Mouse (Mus musculus) hindbrain, embryonic 15.5 days (tissue): ENCODE measurements at regions not wholly inside any gene's neighbourhood (a gene's known extent, or its start where the extent isn't known, plus 50 kb on each side); places are given as distances from the start of the nearest gene placed in this dataset.

Experiments
- ATAC-seq: fragments of 200-750 bp; cut with Nextera tagmentation; 2 replicates; pipeline ENCODE4 v1.8.0; 2017; ENCODE audit warnings: low read depth, moderate number of reproducible peaks, moderate TSS enrichment; ENCODE audit not compliant: low FRiP score
- H3K27ac ChIP-seq: fragments of 300-500 bp; sonication (generic); replicated peaks from 2 replicates; pipeline ENCODE4 v1.5.1; 2015; ENCODE audit warnings: mild to moderate bottlenecking, inconsistent platforms
- H3K27me3 ChIP-seq: fragments of 300-500 bp; sonication (generic); 2 replicates; pipeline ENCODE4 v1.6.1; 2015; ENCODE audit warnings: control low read depth, inconsistent platforms
- H3K36me3 ChIP-seq: fragments of 300-500 bp; sonication (generic); 2 replicates; pipeline ENCODE4 v1.6.1; 2015; ENCODE audit warnings: control low read depth, inconsistent platforms
- H3K4me1 ChIP-seq: fragments of 300-500 bp; sonication (generic); replicated peaks from 2 replicates; pipeline ENCODE4 v1.6.1; 2015; ENCODE audit warnings: control low read depth, inconsistent platforms
- H3K4me2 ChIP-seq: fragments of 300-500 bp; sonication (generic); 2 replicates; pipeline ENCODE4 v1.6.1; 2015; ENCODE audit warnings: moderate library complexity, mild to moderate bottlenecking, inconsistent platforms
- H3K4me3 ChIP-seq: fragments of 300-500 bp; sonication (generic); 2 replicates; pipeline ENCODE4 v1.5.1; 2015; ENCODE audit warnings: mild to moderate bottlenecking, inconsistent platforms
- H3K9ac ChIP-seq: fragments of 300-500 bp; sonication (generic); 2 replicates; pipeline ENCODE4 v1.6.1; 2015; ENCODE audit warnings: inconsistent platforms
- H3K9me3 ChIP-seq: fragments of 300-500 bp; sonication (generic); 2 replicates; pipeline ENCODE4 v1.6.1; 2016; ENCODE audit warnings: control low read depth, inconsistent platforms
- WGBS: fragments of 180-500 bp; shearing (Covaris S2); methylation state at CpG from one replicate; pipeline ENCODE4 v1.1.7; 2015; 5-methylcytosine and 5-hydroxymethylcytosine counted together

DNA sequence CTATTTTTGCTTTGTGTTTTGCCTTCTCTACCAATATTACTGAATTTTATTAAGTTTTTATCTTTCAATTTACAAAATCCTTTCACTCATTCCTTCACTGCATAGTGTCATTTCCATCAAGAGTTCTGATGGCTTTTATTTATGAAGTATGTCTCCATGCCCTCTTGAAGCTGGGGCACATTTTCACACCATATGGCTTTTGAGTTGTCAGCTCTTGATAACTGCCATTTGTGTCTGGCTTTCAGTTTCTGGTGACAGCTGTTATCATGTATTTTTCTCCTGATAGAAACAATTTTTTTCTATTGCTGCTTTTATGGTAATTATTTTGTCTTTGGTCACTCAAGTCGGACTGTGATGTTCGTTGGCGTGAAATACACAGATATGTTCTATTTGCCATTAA, 756.5 kb downstream of the Fat4 start:
- H3K4me1 ChIP-seq: no peaks in the 10 kb centered on the region; the same call in 1 of the 2 replicates
- no peak overlapping the region for H3K27ac ChIP-seq
- ATAC-seq: no peak
- no peak overlapping the region for H3K4me2 ChIP-seq
- no peak overlapping the region for H3K9ac ChIP-seq
- H3K36me3 ChIP-seq: no peaks in the 10 kb centered on the region
- 80% methylated on average over 3 of the region's 3 CpGs for WGBS
- no peaks in the 10 kb centered on the region for H3K27me3 ChIP-seq
- H3K4me3 ChIP-seq: no peak overlapping the region
- no peaks in the 10 kb centered on the region for H3K9me3 ChIP-seq

DNA sequence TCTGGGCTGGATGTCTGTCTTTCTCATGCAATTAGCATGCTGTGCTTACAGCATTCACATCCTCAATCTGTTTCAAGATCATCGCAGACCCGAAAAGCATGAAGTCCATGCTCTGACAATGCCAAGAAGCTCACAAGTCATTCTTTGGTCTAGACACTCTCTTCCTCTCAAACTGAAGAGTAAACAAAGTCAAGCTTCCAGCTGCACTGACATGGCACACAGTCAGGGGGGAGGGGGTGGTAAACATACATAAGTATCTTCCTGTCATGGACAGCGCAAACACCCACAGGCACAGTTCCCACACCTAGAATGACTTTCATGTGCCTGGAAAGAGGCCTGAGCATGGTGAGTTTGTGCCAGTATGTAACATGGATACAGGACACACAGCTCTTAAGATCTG, 780.1 kb downstream of the Fat4 start:
- WGBS: 79% methylated on average over 3 of the region's 3 CpGs
- H3K27ac ChIP-seq: no peak overlapping the region
- H3K9ac ChIP-seq: no peak overlapping the region
- no peak overlapping the region for H3K4me3 ChIP-seq
- ATAC-seq: no peak
- H3K9me3 ChIP-seq: no peaks in the 10 kb centered on the region
- no peaks in the 10 kb centered on the region for H3K27me3 ChIP-seq
- H3K4me2 ChIP-seq: no peak overlapping the region
- H3K36me3 ChIP-seq: no peaks in the 10 kb centered on the region
- H3K4me1 ChIP-seq: no peaks in the 10 kb centered on the region

DNA sequence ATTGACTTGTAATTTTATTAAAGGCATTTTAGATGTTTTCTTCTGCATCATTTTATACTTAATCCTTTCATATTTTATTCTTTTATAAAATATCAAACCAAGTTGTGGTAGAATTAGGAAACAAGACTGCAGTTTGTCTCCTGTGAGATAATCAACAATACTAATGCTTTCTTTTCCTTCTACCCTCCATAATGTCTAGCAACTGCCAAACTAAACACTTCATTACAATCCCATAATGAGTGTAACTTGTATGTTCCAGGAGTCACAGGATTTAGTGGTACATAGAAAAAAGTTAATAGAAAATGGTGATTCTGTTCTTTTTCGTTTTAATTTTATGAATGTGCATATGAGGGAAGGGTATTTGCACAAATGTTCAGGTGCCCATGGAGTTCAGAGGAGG, 782.4 kb downstream of the Fat4 start:
- no peak for ATAC-seq
- 79% methylated on average over 1 of the region's 1 CpGs for WGBS

DNA sequence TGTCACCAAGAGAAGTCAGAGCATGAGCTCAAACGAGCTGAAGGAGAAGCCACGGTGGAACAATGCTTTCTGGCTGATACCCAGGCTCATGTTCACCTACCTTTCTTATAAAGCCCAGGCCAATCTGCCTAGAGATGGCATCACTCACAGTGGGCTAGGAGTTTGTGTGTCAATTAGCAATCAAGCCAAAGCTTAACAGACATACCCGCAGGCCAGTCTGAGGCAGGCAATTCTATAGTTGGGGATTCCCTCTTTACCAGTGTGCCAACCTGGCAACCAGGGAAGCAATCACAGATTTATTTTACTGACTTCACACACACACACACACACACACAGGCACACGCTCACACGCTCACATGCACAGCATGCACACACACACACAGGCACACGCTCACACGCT, 787.3 kb downstream of the Fat4 start:
- 88% methylated on average over 7 of the region's 7 CpGs for WGBS
- no peaks in the 10 kb centered on the region for H3K9me3 ChIP-seq
- H3K27me3 ChIP-seq: no peaks in the 10 kb centered on the region
- no peak overlapping the region for H3K4me3 ChIP-seq
- no peak overlapping the region for H3K27ac ChIP-seq
- H3K36me3 ChIP-seq: no peaks in the 10 kb centered on the region
- no peak overlapping the region for H3K9ac ChIP-seq
- no peaks in the 10 kb centered on the region for H3K4me1 ChIP-seq
- no peak for ATAC-seq
- H3K4me2 ChIP-seq: no peak overlapping the region

More for the DNA sequence above, 782.4 kb downstream of the Fat4 start:
- no peak overlapping the region for H3K4me2 ChIP-seq
- H3K4me3 ChIP-seq: no peak overlapping the region
- H3K9ac ChIP-seq: no peak overlapping the region
- no peaks in the 10 kb centered on the region for H3K36me3 ChIP-seq
- H3K9me3 ChIP-seq: no peaks in the 10 kb centered on the region
- no peaks in the 10 kb centered on the region for H3K4me1 ChIP-seq
- no peaks in the 10 kb centered on the region for H3K27me3 ChIP-seq
- H3K27ac ChIP-seq: no peak overlapping the region

DNA sequence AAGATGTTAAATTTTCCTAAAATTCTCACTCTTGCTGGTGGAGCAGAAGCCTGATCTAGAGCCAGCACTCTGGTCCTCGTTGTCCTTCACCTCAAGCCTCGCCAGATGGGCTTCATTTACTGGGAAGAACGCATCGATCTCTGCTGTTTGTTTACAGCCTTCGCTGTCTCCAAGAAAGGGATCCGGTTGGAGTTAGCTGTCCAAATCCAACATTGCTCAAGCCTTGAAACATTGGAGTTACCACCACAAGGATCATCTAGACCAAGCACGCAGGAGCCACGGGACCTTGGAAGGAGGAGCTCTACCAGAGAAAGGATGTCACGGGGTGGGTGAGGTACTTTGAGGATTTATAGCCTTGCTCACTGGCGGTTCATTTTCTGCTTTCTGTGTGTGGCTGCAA, 788.2 kb downstream of the Fat4 start:
- no peaks in the 10 kb centered on the region for H3K27me3 ChIP-seq
- no peaks in the 10 kb centered on the region for H3K4me1 ChIP-seq
- H3K27ac ChIP-seq: no peak overlapping the region
- 89% methylated on average over 10 of the region's 10 CpGs for WGBS
- no peak for ATAC-seq
- H3K4me2 ChIP-seq: no peak overlapping the region
- H3K36me3 ChIP-seq: no peaks in the 10 kb centered on the region
- no peak overlapping the region for H3K4me3 ChIP-seq
- H3K9ac ChIP-seq: no peak overlapping the region
- H3K9me3 ChIP-seq: no peaks in the 10 kb centered on the region

DNA sequence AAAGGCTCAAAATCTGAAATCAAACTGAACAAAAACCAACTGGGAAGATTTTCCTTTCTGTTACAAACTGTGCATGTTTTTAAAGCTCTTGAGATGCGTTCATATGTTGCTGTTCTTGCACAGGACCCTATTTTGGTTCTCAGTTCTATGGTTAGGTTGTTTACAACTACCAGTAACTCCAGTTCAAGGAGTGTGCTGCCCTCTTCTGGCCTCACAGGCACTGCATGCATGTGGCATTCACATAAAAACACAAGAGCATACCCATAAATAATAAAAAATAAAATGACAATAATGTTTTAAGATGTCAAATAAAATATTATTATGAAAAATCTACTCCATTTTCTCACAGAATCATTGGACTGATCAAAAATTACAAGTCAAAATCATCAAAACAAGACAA, 818.9 kb downstream of the Fat4 start:
- Histone ChIP-seq H3K4me2 (no peak overlapping the region), H3K27me3 (no peaks in the 10 kb centered on the region), H3K27ac (no peak overlapping the region), H3K9me3 (no peaks in the 10 kb centered on the region), H3K4me1 (no peaks in the 10 kb centered on the region), H3K36me3 (no peaks in the 10 kb centered on the region), H3K4me3 (no peak overlapping the region), H3K9ac (no peak overlapping the region)
- ATAC-seq: no peak
- WGBS: 89% methylated on average over 1 of the region's 1 CpGs

DNA sequence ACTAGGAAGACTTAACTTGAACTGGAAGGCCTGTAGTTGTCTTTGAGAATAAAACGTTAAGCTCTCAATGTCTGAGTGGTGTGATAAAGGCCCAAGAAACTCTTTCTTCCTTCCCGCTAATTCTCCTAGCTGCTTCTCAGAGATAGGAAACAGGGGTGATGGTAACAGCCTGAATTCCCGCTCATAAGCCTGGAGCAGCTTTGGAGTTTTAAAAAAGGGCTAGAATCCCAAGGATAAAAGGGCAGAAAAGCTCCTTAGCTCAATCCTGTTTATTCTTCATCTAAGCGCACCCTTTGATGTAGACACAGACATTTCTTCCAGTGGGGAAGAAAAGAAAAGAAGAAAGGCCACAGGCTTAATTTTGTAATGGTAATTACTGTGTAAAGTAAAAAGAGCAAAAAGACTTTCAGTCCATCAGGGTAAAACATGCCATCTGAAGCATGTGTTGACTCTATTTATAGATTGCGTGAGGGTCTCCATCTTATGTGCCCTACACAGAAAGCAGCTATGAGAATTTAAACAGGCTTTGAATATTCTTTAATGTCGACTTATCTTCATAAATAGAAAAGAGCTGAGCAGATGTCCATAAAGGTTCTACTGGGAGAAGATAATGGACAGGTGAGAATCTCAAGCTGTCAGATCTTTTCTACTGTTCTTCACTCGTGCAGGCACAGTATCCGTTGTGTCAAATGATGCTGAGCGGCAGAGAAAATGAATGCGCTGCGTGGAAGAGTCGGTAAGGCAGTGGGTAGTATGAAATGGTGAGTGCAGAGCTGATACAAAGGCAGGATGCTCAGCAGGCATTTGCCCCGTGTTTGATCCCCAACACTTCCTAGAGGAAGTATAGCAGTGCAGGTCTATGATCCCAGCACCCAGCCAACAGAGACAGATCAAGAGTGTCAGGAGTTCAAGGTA, 818.0 kb upstream of the Intu start:
- Histone ChIP-seq H3K27me3 (no peaks in the 10 kb centered on the region), H3K4me3 (no peak overlapping the region), H3K9me3 (no peaks in the 10 kb centered on the region), H3K36me3 (no peaks in the 10 kb centered on the region), H3K9ac (no peak overlapping the region), H3K27ac (no peak overlapping the region), H3K4me2 (no peak overlapping the region), H3K4me1 (no peaks in the 10 kb centered on the region)
- ATAC-seq: no peak
- WGBS: 74% methylated on average over 13 of the region's 13 CpGs

DNA sequence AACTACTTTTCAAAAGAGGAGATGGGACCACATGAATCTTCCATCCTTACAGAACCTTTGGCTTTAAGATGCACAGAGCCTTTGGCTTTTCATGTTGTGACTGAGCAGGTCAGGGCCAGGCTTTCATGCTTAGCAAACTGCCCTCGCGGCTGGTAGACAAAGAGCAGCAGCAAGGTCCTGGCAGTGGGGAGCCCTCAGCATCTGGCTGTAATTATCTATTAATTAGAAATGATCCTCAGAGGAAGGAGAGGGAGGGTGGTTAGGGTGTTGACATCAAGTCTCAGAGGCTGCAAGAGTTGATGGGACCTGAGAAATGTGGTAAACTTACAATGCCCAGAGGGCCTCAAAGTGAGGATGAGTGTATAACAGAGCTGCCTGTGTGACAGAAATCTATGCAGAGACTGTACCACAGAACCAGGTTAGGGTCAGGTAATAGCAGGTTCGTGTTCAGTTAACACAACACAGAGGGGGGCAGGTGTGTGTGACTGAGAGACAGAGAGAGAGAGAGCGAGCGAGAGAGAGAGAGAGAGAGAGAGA, 817.0 kb upstream of the Intu start:
- WGBS: 61% methylated on average over 5 of the region's 5 CpGs
- no peaks in the 10 kb centered on the region for H3K4me1 ChIP-seq
- no peaks in the 10 kb centered on the region for H3K9me3 ChIP-seq
- ATAC-seq: no peak
- no peak overlapping the region for H3K27ac ChIP-seq
- no peak overlapping the region for H3K4me3 ChIP-seq
- no peak overlapping the region for H3K9ac ChIP-seq
- no peak overlapping the region for H3K4me2 ChIP-seq
- H3K36me3 ChIP-seq: no peaks in the 10 kb centered on the region
- no peaks in the 10 kb centered on the region for H3K27me3 ChIP-seq

DNA sequence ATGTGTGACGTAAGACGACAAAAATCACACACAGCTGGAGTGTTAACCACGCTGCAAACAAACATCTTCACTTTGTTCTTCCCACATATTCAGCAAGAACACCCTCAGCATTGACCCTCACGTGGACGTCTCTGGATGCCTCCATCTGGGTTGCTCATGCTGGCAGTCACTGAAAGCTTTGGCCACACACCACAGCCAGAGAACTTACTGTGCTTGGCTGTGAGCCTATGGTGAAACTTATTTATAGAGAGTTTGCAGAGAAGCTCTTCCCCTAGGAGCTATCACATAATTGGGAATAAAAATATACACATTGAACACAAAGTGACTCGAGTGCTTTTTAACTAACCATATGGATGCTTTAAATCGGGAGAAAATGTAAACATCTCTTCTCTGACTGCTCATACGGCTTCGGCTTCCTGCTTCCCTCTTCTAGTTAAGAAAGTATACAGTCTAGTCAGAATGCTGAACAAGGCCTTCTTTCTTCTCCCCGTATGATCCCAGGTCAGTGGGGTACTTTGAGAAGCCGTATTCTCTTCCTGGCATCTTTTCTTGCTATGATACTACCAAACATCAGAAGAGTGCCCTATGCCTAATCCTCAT, 812.0 kb upstream of the Intu start:
- no peaks in the 10 kb centered on the region for H3K27me3 ChIP-seq
- 75% methylated on average over 11 of the region's 11 CpGs for WGBS

DNA sequence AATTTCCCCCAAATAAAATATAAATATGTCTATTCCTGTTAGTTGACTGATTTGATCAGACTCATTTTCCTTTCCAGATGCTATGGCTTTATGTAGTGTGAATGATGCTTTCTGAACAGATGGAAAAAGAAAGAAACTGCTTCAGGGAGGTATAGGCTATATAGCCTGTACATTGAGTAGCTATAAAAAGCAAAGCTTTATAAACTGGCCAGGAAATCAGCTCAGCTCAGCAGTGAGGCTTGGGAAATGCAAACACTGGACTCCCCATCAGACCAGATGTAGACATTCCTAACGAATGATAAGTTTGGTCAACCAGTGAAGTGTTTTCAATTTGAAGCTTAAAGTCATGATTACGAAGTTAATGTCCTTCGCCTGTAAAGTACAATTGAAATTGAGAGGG, 805.3 kb upstream of the Intu start:
- H3K27me3 ChIP-seq: no peaks in the 10 kb centered on the region
- no peak overlapping the region for H3K27ac ChIP-seq
- no peak for ATAC-seq
- no peak overlapping the region for H3K4me2 ChIP-seq
- 78% methylated on average over 3 of the region's 3 CpGs for WGBS
- no peaks in the 10 kb centered on the region for H3K36me3 ChIP-seq
- no peak overlapping the region for H3K9ac ChIP-seq
- H3K9me3 ChIP-seq: no peaks in the 10 kb centered on the region
- no peak overlapping the region for H3K4me3 ChIP-seq
- no peaks in the 10 kb centered on the region for H3K4me1 ChIP-seq

More for the DNA sequence above, 812.0 kb upstream of the Intu start:
- no peaks in the 10 kb centered on the region for H3K4me1 ChIP-seq
- H3K4me3 ChIP-seq: no peak overlapping the region
- no peak for ATAC-seq
- no peak overlapping the region for H3K9ac ChIP-seq
- no peak overlapping the region for H3K4me2 ChIP-seq
- H3K9me3 ChIP-seq: no peaks in the 10 kb centered on the region
- no peaks in the 10 kb centered on the region for H3K36me3 ChIP-seq
- H3K27ac ChIP-seq: no peak overlapping the region

DNA sequence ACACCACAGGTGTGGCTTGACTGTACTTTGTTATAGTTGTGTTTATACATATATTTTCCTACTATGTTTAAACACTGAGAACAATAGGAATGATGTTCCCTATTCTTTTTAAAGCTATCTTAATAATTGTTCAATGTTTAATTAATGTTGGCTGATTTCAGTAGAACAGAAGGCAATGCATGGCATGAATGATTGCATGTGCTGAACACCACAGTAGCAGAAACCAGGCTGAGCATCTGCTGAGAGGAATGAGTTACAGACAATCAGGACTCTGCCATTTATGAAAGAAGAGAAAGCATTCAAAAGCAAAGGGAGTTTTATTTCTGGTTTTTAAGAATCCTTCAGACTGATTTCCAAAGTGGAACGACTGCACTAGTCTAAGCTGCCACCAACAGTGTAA, 794.4 kb upstream of the Intu start:
- Histone ChIP-seq H3K4me2 (no peak overlapping the region), H3K9me3 (no peaks in the 10 kb centered on the region), H3K9ac (no peak overlapping the region), H3K36me3 (no peaks in the 10 kb centered on the region), H3K27me3 (no peaks in the 10 kb centered on the region), H3K27ac (no peak overlapping the region), H3K4me3 (no peak overlapping the region), H3K4me1 (no peaks in the 10 kb centered on the region)
- 62% methylated on average over 1 of the region's 1 CpGs for WGBS
- no peak for ATAC-seq

DNA sequence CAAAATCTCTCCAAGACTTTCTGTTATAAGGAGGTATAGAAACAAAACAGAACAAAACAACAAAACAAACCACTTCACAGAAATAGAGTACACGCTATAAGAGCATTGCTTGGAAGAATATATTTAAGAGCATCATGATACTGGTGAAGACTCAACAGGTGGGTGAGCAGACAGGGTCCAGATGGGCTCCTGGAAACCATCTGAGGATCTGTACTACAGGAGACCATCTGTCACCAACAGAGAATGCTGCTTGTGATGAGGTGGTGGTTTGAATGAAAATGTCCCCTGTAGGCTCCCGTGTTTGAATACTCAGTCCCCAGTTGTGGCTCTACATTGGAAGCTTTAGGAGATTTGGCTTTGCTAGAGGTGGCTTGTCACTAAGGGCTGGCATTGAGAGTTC, 785.1 kb upstream of the Intu start:
- no peak overlapping the region for H3K4me2 ChIP-seq
- no peak for ATAC-seq
- H3K27me3 ChIP-seq: no peaks in the 10 kb centered on the region
- 77% methylated on average over 2 of the region's 2 CpGs for WGBS
- H3K9ac ChIP-seq: no peak overlapping the region
- H3K9me3 ChIP-seq: no peaks in the 10 kb centered on the region
- no peaks in the 10 kb centered on the region for H3K36me3 ChIP-seq
- H3K4me3 ChIP-seq: no peak overlapping the region
- no peaks in the 10 kb centered on the region for H3K4me1 ChIP-seq
- H3K27ac ChIP-seq: no peak overlapping the region
